Mouse (Mus musculus) adrenal gland, postnatal 25 days (tissue): ENCODE measurements around the gene Gm45753. TPM values are rescaled to one million over a fixed set of nuclear protein-coding genes. Genes with fewer than 3 reads are reported as not detected.
A peak's percentile ranks its signal among the peaks of the same experiment; 100 is the strongest.
"Not testable (repeated sequence)": the region's sequence is repeated elsewhere in the genome, so short reads cannot be mapped to it uniquely, and the experiment has no call there.

Experiments used
- DNase-seq: peaks from one replicate; pipeline ENCODE4 v3.0.0; 2021; ENCODE audit warnings: mixed read lengths
- long read RNA-seq: library from polyadenylated mRNA; stranded (forward); transcript quantifications from one replicate; pipeline ENCODE4 v2.0.0, GENCODE M21; 2021
- total RNA-seq: library from RNA; stranded (reverse); gene quantifications from 2 replicates; pipeline ENCODE4 v1.2.3, GENCODE M21; 2021

Gm45753 gene
- total RNA-seq, result 0.67 TPM in 1 of 2 replicates, not detected in the other
- long read RNA-seq, partial matches to known transcripts, result 34 of 35 reads
- long read RNA-seq, other reads (novel, unspliced or antisense), result 1 of 35 reads

DNA sequence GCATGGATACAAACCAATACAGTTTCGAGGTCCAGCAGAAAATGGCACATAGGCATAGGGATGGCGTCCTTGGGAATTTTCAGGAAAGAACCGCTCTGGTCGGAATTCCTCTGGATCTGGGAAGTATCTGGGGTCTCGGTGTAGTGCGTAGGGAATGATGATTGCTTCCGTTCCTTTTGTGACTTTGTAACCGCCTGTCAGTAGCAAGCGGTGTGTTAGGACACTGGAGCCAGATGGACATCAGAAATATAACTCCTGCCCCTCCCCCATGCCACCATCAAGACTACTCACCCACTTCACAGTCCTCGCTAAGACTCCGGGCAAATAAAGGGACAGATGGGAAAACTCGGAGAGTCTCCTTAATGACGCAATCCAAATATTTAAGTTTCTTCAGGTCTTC, at the start of gene Gm45753:
Gene Gm45753 (minus strand): TSS at position 101 of the 400 bp plus-strand sequence.
- DNase-seq, result no peak

DNA sequence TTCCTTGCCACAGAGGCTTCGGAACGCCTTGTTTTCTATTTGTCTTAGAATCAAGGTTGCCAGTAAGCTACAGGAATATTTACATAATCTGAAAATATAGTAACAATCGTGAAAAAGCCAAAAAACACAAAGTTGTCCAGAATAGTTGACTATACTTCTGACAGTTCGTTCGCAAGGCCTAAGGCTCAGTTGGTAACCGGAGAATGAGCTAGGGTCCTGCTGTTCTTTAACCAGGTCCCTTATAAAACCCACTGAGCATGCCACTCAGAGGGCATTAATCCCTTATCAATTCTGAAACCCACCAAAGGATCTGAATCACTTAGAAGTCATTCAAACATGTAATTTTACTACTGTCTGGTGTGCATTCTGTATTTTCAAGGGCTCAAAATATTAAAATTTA, 47.5 kb upstream of the Gm45753 start:
- DNase-seq, result no peak

DNA sequence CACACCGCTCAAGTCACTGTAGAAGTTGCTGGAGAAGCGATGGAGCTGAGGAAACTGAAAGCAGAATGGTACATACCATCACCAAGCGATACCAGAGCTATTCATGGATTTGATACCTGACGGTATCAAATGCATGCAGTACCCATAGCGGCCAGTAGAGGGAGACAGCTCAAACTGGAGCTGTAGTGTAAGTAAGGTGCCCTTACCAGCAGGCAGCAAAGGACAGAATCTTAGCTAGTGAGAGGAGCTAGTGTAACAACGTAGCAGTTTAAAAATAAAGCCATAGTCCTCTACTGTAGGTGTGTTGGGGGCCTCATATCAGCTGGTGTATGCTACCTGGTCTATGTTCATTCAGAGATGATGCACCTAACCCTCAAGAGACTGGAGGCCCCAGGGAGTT, 36.8 kb upstream of the Gm45753 start:
- DNase-seq, result peak; percentile 68

DNA sequence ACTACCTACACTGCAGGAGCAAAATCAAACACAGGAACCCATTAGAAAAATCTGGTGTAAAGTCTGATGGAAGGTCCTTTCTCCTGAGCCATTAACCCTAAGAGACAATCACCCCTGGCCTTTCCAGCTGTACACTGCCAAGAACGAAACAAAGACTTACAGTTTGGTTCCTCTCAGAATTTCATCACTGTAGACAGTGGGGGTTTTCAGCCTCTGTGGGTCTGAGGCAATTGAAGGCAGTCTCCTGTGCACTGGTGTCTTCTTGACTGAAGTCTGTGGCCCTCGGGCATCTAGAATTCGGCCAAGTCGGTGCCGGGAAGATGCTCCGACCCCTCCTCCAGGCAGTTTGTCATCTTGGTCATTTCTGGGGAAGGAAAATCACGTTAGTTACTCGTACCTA, 36.0 kb upstream of the Gm45753 start:
- DNase-seq, result no peak

DNA sequence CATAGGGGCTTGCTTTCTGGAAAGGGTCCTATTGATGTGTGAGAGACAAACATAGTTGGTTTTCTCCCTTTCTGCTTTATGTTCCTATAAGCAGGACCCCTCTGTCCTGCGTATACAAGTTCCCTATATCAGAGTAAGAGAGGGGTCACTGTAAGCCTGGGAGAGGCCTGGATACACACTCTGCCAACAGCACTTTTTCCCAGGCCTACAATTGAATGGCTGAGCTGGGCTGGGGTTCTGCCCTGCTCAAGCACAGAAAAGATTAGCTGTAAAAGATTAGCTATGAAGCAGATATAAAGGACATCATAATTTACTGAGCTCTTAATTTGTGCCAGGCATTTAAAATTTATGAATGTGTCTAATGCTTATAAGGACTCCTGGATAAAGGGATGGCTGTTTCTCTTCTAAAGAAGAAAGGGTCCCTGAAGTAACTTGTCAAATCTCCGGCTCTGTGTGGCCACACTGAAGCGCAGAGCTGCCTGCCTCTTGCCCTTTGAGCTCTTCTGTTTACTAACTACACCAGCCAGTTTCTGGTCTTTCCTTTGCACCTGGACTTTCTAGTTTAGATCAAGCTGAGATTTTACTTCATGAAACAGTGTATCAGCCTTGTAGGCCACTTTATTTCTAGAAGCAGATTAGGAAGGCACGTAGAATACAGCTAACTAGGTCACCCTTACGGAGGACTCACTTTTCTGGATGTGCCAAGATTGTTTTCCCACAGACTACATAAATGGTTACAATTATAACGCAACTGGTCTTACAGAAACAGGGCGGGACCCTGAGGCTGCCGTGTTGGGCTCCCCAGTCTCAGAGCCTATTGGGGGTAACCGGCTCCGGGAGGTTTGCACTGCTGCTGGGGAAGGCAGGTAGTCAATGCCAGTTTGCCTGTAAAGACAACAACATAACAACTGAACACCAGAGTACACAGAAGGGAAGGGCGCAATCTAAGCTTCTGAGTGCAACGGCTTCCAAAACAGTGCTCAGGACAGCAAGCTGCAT, 33.7 kb upstream of the Gm45753 start:
- no peak for DNase-seq

DNA sequence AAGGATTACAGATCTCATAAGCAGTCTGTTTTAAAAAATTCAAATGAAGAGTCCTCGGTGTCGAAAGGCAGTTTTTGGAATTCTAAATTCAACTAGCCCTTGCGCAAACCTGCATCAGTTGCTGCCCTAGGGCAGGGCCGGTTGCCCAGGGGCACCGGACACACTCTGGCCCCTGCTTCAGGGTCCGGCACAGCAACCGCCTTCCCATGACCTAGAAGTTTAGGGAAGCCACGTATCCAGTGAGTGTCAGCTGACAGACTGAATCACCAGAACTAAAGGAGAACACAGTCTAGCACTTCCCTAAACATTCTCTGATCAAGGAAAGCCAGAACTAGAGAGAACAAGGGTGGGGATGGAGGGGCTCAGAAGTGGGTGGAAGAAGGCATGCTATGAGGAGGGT, 25.2 kb upstream of the Gm45753 start:
- peak; percentile 32 for DNase-seq

DNA sequence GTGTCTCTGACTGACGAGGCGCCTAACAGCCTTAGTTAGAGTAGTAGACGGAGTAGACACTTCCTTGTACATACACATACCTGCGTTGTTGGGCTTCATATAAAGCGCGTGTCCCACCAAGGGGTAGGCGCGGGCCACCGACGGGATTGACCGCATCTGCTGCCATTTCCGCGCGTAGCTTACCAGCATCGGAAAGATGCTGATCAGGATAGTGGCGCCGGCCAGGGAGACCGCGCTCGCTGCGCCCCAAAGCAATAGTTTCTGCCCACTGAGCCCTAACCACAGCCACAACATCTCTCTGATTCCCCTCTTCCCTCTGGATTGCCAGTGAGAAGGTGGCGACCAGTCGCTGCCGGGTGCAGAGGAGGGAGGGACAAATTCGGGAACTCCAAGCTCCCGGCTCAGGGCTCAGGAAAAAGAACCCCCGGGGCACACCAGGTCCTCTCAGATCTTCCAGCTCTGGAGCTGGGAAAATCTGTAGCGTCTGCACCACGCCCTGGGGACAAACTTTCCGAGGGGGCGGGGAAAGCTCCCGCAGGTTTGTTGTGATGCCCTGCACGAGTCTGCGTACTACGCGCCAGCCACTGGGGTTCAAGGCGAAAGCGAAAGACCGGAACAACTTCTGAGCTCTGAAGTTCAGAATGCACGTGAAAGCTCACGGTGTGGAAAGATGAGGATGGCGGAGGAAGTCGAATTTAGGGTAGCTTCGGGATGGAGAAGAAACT, 24.6 kb upstream of the Gm45753 start, which contains the start of gene Cyp4v3:
Gene Cyp4v3 (minus strand): TSS at position 532 of the 725 bp plus-strand sequence.
- peak; percentile 77 for DNase-seq

DNA sequence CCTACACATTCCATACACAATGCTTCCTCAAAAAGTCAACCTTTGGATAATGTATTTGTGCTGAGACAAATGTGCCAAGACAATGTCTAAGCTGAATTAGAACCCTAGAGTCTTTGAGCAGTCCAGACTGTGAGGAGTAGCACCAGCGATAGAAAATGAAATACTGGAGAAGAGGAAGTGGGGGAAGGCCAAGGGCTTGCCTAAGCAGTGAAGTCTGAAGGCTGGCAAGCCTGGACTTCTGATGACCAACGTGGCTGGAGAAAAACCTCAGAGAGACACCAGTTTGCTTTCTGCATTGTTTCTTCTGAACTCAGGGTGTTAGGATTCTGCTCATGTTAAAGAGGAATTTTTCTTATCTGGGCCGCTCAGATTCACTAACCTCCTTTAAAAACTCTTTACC, 22.6 kb upstream of the Gm45753 start:
- DNase-seq, result no peak

DNA sequence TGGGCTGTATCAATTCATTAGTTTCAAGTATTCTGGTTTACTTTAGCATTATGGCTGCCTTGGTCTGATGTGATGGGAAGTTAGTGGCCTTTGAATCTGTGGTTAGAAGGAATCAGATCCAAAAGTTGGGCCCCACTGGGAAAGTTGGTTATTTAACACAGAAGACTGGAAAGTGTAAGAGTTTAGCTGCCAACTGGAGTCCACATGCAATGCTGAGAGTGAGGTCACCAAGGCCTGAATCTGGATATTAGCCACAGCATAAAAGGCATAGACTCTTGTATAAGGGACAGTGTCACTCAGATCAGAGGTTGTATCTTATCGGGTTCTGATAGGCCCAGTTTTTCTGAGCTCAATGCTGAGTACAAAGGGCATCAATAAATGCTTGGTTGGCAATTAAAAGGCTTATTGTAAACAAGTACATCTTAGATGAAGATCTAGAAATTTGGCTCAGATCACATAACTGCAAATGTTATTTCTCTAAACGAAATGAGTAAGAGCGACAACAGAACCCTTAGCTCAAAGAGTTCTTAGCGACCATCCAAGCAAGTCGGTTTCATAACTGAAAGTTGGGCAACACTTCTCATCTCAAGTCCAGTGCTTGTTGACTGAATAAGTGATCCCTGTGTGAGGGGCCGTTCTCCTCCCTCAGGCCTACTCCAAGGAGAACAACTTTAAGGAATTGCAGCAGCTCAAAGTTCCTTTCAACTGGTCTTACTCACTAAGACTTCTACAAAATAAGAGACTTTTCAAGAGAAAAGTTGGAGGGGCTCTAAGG, 21.1 kb upstream of the Gm45753 start:
- no peak for DNase-seq

DNA sequence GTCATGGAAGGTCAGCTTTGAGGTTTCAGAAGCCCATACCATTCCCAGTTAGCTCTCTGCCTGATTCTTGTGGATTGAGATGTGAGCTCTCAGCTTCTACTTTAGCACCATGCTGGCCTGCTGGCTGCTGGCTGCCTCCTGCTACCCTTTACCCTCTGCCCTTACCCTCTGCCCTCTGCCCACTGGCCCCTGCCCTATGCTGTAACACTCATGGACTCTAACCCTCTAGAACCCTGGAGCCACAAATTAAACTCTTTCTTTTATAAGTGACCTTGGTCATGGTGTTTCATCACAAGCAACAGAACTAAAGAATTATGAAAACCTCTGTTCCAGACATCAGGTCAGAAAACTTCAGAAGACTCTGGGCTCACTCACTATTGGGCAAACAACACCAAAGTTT, 18.8 kb upstream of the Gm45753 start:
- DNase-seq, result not testable (repeated sequence)

DNA sequence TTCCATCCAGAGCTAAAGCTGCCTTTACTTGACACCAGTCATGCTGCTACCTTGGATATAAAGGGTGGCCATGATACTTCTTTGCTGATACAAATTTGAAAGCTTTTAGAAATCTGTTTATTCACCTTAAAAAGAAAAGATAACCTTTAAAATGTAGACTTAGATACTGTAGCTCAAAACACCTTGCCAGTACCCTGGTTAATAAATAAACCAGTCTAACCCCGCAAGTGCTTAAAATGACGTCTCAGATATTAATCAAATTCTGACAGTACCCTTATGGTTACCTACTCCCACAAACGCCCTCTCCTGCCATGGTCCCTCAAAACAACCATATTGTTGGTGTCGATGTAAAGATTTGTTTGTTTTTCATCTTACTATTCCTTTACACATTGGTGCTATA, 15.9 kb upstream of the Gm45753 start:
- no peak for DNase-seq

DNA sequence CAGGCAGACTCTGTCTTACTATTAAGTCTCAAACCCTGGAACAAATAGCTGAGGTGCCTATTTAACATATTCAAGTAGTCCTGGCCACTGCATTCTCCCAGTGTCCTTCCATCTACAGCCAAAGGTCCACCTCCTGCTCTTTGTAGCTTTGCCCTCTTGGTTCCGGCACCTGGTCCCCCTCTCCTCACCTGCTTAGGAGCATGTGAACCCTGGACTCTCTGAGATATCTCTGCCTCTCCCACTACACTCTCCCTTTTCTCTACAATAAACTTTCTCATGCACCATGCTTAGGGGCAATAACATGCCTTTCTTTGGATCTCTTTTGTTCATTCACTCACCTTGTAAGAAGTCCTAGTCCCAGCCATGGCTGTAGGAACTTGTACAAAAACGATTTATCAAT, 13.1 kb upstream of the Gm45753 start:
- no peak for DNase-seq

DNA sequence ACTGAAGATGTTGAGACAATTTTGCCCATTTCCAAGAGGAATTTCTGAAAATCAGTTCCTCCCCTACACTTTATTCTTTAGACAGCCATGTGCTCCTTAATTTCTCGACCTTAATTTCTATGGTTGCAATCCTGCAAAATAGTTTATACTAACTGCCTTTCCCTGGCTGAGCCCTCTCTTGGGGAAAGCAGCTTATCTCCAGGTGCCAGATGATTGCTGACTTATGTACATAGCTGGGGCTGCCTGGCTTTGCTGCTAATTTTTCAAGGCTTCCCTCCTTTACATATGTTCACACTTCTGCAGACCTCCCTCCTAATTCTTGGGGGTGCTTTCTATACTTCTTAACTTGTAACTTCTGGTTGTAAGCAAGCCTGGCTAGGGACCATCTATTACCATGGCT, 12.7 kb upstream of the Gm45753 start:
- DNase-seq, result no peak

DNA sequence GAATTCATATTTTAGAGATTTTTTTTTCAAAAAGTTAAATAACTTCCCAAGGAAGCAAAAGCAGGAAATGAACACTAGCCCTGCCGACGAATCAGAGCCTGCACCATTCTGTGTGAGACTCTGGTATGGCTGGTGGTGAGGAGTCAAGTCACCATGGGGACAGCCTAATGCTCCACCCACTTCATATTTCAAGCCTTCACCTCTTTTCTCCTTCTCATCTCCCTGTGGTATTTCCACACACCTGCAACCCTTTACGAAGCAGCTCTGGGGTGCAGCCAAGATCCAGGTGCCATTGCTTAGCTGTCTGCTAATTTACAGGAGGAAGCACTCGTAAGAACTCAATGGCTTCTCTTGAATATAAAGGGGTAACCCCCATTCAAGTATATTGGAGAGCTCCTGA, 2.7 kb upstream of the Gm45753 start:
- no peak for DNase-seq

DNA sequence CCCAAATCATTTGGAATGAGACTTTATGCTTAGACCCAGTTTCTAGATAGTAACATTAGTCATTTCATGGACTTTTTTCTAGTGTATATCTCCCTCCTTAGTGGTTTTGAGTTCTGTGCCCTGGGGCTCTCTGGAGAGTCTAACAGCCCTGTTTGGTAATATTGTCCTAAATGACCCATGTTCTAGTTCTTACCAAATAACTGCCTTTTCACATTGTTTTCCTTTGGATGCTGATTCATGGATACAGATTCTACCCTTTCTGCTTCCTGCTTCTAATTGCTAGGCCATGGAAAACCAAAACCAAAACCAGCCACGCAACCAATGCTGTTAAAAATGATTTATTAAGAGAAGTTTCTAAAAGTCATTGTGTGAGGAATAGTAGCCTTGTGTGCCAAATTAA, 2.8 kb downstream of the Gm45753 start:
- no peak for DNase-seq

DNA sequence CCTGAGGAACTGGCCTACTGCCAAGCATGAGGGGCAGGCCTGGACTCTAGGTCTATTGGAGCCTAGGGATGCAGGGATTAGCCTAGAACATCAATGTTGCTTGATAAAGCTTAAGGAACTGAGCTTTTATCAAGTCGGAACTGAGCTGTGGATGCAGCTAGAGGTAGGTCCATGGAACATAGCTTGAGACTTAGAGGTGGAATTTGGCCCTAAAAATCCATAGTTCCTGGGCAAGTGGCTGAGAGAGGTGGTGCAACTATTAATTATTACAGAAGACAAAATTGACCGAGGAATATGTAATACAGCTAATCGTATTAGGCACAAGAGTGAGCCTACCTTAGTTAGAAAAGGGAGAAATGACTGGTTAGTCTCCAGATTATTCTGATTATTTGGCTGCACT, 3.9 kb downstream of the Gm45753 start:
- no peak for DNase-seq

DNA sequence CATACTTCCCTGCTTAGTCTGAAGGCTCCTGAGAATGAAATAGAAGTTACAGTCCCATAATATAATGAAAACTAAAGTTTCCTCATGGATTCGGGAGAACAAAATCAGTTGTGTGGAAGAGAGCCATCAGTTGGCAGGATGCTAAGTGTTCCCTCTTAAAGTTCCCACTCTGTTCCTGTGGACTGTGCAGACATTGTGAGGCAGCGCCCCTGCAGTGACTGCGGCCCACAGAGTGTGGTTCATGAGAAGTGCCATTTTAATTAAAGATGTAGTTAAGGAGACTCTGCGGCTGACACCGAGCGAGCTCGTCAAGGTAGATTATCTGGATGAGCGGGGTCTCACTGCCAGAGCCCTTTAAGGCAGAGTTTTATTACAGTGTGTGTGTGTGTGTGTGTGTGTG, 5.9 kb downstream of the Gm45753 start:
- no peak for DNase-seq

DNA sequence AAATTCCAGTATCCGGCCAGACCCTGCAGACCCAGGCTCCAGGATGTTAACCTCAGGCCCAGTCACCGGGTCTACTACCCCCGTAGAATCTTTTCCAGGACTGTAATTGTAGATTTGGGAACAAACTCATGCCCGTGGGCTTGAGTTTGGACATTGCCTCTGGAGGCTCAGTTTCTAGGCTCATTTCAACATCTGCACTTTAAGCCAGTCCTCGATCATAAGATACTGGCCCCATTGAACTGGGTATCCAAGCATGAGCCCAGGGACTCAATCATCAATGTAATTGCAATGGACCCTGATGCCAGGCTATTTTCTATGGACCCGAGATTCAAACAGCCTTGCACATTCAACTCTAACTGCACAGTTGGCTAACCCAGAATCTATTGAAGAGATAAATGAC, 13.0 kb downstream of the Gm45753 start:
- DNase-seq, result no peak

DNA sequence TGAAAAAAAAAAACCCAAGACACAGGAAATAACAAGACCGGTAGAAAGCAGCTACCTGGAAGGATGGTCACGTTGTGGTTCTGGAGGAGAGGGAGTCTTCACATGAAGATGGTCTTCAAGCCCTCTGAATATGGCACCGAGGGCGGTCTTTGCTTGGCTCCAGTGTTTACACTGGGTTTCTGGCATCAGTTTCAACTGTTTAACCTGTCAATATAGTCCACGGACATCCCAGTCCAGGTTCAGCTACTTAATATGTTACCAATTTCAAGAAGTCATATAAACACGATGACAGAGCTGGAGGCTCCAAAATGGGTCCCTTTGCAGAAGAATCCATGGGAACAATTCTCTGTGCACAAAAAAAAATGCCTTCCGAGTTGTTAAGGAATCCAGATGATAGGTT, 13.6 kb downstream of the Gm45753 start, which contains the start of gene Klkb1:
Gene Klkb1 (minus strand): TSS at position 173 of the 400 bp plus-strand sequence.
- no peak for DNase-seq

DNA sequence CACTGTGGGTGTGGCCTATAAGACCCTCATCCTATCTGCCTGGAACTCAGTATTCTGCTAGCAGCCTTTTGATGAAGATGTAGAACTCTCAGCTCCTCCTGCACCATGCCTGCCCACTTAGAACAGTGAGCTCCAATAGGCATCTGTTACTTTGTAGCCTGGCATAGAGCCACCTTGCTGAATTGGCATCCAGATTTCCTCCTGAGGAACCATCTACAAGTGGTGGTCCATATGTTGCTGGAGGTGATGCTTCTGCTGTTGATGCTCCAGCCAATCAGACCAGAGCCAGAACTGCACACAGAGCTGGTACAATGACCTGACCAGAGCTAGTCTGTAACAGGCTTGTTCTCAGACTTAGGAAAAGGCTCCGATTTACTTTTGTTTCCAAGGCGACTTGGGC, 16.5 kb downstream of the Gm45753 start:
- no peak for DNase-seq

DNA sequence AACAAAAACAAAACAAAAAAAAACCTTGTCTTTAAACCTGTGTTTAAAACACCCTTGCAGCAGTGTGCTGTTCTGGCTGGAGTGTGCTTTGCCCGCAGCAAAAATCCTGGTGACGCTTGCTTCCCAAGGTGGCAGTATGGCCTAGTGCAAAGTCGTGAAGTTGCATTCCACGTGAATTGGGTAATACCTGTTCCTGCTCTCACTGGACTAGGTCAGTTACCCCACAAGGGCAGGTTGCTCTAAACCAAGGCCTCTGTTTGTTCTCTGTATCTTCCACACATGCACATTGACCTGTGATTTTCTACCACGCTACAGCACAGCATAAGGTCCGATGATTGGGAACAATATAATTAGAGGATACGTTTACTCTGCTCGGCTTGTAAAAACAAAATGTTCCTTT, 26.6 kb downstream of the Gm45753 start:
- DNase-seq, result no peak

DNA sequence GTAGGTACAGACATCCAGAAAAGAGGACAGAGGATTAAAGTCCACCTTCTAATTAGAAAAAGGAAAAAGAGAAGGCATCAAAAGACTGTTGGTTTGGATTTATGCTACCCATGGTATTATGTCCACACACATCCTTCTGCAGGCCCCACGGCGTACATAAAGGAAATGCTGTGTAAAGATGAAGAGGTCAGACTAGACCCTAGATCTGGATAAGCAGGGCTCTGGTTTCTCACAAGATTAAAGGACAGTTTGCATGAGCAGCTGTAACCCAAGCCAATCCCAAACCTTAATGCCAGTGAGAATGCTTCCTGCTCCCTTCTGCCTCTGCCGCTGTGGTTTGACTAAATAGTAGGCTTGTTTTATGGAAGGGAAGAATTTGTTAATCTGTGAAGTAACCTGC, 30.8 kb downstream of the Gm45753 start:
- no peak for DNase-seq
